Mouse (Mus musculus) neutrophil, adult 5-6 weeks (primary cell): ENCODE measurements around the gene Nrxn2. TPM values are rescaled to one million over a fixed set of nuclear protein-coding genes. Genes with fewer than 3 reads are reported as not detected.

Source experiments
- ATAC-seq: fragments of 151-379, 151-347 bp; 2 replicates; pipeline ENCODE4 v1.8.0; 2017; ENCODE audit warnings: mild to moderate bottlenecking, moderate TSS enrichment; ENCODE audit not compliant: insufficient number of reproducible peaks, poor library complexity, low FRiP score, severe bottlenecking; ENCODE audit errors: extremely low read depth
- total RNA-seq: library from RNA; stranded (forward); fragments of 200-1000 nt; gene quantifications from 2 replicates; pipeline ENCODE4 v1.2.3, GENCODE M21; 2017

The Nrxn2 gene
- total RNA-seq, 1 experiment from 2014 or later, result 0.70 TPM

DNA sequence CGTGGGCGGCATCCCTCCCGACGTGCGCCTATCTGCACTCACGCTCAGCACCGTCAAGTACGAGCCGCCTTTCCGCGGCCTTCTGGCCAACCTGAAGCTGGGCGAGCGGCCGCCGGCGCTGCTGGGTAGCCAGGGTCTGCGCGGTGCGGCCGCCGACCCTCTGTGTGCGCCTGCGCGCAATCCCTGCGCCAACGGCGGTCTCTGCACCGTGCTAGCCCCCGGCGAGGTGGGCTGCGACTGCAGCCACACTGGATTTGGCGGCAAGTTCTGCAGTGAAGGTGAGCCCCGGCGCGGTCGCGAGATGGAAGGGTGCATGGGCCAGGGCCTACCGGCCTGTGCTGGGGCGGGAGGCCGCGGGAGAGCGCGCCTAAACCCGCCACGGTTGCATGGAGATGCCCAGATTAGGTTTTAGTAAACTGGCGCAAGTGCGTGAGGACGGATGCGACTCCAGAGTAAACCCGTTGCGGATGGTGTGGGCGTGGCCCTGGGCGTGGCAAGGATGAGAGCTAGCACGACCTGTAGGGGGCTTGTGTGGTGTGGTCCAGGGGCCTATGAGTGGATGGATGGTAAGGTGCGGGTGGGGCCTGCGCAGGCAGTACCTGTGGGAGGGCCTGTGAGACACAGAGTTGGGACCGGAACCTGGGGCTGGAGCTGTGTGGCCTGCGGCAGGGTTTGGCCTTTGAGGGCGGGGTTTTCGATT lies 10.1 kb downstream of the Nrxn2 start:
- peak; percentile 11; the same call in 1 of the 2 replicates for ATAC-seq

DNA sequence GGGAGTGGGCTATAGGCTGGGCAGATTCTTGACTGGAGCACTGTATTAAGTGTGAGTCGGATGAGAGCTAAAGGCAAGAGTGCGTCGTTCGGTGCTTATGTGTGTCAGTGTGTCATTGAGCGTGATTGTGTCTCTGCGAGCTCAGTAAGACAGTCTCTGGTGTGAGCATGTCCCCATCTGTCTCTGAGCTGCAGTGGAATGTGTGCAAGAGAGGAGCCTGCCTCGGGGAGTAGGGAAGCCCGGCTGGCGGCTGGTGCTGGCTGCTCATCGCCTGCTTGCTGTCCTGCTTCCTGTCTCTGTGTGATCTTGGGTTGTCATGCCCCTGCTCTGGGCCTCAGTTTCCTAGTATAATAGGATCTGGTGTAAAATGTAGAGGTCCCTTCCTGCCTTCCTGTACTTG lies 24.5 kb downstream of the Nrxn2 start:
- ATAC-seq, result no peak

DNA sequence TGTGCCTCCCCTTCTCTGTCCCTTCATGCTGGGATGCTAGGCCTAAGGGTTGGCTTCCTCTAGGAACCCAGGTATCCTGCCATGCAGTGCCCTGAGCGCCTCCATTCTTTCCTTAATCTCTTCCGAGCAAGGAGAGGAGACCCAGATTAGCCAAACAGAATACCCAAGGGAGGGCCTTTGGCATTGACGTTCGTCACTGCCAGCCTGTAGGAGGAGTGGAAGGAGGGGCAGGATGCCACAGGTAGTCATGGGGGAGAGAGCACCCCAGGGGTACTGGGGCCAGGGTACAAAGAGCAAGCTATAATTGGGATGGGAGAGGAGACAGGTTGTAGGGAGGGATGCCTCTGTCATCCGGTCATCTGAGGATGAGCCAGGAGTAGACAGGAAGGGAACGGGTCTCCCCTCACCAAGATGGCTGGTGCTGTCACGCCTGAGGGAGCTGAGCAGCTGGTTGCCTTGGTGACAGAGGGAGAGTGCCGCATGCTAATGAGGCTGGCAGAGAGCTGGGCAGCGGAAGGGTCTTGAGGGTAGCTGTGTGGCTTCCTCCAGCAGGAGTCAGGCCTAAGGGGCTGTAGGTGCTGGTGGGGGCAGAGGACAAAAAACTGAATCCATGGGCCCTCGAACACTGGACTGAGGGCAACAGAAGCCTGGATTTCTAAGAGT lies 27.4 kb downstream of the Nrxn2 start:
- no peak for ATAC-seq

DNA sequence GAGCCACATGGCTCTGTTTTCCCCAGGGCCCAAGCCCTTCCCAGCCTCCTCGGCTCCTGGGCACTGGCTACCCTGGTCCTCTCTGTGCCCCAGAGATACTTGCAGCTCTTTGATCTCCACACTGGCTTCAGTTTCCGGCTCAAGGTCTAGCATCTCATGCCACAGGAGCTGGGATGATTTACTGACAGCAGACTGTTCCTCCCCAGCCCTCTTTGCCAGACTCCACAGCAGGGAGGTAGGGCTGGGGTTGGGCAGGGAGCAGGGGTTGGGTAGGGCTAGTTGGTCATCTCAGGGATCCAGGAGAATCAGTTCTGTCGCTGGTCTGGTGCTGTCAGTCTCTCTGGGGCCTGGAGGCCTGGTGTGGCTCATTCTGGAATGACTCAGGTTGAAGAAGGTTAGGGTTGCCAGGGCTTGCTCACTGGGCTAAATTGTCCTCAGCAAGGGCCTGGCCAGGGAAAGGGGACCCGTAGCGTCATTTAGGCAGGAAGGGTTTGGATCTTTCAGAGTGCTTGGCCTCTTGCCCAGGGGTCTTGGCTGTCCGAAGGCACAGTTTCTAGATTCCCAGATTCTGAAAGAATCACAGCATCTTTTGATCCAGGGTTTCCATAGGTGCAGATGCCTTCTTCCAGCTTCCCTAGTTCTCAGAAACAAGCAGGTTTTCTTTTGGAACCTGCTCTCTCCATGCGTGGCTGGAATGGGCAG lies 28.4 kb downstream of the Nrxn2 start:
- ATAC-seq, result no peak

DNA sequence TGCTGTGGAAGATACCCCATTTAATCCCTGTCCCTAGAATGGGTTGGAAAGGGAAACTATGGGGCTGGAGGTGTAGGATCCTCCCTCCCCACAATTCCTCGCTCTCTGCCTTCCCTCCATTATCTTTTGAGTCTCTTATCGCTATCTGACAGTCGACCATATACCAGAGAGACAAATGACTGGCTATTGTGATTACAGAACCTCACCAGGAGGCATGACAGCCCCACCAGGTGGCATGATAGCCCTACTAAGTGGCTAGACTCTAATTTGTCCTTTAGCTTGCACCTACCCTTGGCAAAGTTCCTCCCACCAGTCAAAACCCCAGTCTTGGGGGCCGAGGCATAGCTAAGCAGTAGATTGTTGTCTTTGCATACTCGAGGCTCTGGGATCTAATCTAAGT lies 30.2 kb downstream of the Nrxn2 start:
- no peak for ATAC-seq

DNA sequence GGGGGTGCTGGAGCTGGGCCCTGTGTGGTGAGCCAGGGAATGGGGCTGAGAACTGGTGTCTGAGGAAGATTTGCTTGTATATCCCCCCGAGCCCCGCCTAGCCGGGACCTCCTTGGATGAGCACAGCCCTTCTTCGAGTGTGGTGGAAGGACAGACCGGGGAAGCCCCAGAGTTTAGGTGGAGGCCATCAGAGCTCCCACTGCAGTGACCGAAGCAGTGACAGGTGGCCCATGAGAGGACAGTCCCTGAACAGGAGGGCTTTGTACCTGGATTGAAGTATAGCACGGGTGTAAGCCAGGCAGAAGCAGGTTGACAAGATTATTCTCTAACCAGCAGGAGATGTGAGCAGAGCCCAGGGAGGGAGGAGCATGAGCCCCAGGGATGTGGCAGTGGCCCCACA lies 31.3 kb downstream of the Nrxn2 start:
- no peak for ATAC-seq

DNA sequence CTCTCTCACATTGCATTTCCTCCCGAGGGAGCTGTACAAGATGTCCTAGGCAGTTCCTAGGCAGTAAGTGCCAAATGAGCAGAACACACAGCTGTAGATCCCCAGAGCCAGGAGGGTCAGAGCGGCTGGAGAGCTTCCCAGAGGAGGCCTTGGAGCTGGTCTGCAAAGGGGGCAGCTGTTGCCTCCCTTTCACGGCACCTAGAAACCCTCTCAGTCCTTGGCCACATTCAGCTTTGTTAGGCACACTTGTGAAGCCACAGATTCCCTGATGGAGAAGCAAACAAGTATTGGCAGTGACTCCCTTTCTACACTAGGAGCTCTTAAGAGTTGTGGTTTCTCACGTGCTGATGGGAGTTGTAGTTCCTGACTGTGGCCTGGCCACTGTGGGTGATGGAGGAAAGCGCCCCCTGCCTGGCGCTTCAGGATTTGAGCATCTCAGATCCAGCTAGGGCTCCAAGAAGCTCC lies 33.5 kb downstream of the Nrxn2 start:
- ATAC-seq, result peak; percentile 63

DNA sequence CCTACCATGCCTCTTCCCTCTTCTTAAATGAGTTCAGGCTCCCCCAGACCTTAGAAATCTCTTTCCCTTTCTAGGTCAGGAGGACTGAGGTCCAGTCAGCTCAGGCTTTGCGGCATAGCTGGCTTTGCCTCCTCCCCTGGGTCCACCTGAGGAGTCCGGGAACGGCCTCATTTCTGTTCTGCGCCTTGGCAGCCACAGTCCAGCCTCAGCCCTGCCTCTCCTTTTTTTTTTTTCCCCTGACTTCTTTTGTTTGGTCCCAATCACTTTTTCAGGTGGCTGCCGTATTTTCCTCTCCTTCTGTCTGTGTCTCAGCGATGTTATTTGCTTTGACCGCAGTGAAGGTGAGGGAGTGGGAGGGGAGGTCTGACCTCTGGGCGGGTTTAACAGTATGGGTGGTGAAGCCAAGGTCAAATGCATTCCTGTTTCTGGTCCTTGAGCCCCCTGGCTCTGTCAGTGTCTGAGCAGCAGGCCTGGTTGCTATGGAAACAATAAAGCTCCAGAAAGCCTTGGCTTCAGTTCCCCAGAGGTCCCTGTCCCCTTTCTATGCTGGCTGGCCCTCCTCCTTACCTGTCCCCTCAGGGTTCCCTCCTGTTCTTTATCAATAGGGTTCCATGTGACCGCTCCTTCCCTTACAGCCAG lies 34.3 kb downstream of the Nrxn2 start:
- ATAC-seq, result no peak

DNA sequence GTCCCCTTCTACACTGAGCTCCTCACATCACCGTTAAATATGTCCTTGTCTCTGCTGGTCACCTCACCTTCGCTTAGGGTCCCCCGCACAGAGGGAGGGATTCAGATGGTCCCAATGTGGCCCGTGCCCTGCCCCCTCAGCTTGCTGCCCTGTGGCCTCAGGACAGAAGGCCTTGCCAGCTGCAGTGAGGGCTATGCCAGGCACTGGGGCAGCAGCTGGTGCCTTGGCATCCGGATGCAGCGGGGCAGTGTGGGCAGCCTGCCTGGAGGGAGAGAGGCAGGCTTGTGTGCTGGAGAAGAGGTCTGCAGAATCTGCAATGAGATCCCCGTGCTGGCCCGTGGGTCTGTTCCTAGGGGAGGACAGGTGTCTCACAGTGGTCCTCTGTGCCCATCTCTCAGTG lies 34.8 kb downstream of the Nrxn2 start:
- no peak for ATAC-seq

DNA sequence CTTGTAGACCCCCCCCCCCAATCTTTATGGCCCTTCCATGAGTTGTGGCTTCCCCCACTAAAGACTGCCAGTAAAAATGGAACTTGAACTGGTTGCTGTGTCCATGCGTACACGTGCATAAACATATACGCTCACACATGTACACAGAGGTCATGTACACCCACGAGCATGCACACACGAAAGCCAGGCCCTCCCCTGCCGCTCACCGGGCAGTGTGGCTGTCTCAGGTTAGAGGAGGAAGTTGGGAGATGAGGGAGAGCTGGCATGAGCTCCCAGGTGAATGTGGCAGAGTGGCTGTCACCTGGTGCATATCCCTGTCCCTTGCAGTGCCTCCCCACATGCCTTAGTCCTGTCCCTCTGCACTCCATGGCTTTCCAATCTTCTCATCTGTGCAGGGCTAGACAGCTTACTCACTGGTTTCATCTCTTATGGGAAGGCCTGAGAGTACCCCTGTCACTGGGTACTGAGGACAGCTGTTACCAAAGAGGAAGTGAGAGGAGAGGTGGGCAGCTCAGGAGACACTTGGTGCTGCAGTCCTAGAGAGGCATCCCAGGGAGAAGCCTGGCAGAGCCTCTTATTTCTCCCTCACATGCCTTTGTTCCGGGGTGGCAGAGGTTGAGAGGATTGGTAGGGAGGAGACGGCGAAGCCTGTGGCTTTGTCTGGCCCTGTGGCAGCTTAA lies 35.6 kb downstream of the Nrxn2 start:
- no peak for ATAC-seq

DNA sequence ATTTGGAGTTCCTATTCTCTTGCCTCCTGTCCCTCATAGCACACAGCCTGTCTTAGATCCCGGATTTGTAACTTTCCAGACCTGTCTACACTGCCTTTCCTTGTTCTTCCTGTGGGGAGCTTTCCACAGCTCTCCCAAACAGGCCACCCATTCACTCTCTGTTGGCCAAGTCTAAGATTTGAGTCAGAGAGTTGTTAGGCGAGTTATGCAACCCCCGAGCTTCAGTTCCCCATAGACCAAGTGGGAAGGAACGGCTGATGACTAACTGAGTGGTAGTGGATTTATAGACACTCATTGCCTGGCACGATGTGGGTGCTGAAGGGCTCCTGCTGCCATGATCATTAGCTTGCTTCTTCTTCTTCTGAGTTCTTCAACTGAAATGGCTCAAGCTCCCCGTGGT lies 41.0 kb downstream of the Nrxn2 start:
- no peak for ATAC-seq

DNA sequence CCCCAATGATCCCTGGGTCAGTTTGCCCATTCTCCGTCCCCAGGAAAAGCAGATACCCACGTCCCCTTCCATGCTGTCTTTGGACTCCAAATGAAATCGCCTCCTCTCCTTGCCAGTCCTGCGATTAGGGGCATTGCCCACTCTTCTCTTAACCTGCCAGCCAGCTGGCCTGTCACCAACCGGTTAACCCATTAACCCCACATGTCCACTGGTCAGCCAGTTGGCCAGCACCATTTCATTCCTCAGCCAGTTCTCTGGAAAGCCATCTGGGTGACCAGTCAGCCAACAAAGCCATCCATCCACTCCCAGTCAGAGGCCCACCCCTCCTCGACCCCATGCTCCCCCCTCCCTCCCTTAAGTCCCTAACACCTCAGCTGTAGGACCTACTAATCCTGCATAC lies 44.3 kb downstream of the Nrxn2 start:
- ATAC-seq, result no peak

DNA sequence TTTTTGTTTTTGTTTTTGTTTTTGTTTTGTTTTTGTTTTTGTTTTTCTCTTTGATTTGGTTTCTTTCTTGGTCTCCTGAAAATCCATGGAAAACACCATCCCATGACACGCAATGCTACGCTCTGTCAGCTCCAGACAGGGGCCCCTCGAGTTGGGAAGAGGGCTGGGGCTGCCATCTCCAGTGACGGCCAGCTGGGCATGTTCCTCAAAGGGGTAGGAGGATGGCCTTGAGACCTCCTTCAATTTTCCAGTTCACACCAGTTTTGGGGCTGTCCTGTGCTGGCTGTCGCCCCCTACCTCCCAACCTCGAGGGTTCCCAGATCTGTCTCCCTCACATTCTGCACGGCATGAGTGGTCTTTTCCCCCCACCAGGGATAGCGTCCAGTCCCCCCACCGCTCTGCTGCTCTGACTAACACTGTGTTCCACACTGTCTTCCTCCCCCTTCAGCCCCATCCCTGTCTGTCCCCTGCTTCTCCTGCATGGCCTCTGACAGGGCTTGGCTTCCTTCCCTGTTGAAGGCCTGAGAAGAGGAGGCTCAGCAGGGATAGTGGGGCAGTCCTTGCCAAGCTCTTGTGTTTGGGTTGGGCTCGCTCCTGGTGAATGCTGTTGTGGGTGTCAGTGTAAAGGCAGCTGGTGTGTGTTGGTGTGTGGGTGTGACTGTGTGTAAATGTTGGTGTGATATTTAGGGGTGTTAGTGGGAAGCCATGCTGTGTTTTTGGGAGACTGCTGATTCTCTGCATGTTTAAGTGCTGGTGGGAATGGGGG lies 46.0 kb downstream of the Nrxn2 start:
- ATAC-seq, result no peak

DNA sequence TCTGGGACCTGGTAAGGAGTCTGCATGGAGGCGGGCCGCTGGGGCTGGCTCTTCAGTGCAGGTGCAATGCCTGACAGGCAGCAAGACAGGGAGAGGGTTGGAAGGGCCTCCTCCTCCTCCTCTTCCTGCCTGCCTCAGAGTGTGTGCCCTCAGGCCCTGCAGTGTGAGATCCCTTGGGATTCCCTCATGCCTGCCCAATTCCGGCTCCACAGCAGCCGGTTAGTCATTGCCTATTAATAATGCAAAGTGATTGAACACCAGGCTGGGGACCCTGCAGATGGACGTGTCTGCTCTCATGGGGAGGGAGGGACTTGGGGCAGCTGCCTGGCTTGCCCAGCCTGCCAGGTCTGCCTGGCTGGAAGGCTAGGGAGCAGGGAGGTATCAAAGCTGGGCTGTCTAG lies 46.6 kb downstream of the Nrxn2 start:
- ATAC-seq, result no peak

DNA sequence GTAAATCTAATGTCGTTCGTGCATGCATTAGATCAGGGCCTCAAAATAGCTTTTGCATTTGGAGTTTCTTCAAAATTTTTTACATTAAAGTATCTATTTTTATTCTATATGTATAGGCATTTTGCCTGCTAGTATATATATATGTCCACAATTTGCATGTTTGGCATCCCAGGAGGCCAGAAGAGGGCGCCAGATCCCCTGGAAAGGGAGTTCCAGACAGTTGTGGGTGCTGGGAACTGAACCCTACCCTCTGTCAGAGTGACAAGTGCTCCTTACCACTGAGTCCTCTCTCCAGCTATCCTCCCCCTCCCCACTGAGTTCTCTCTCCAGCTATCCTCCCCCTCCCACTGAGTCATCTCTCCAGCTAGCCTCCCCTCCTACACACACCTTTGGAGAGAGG lies 48.4 kb downstream of the Nrxn2 start:
- ATAC-seq, result no peak

DNA sequence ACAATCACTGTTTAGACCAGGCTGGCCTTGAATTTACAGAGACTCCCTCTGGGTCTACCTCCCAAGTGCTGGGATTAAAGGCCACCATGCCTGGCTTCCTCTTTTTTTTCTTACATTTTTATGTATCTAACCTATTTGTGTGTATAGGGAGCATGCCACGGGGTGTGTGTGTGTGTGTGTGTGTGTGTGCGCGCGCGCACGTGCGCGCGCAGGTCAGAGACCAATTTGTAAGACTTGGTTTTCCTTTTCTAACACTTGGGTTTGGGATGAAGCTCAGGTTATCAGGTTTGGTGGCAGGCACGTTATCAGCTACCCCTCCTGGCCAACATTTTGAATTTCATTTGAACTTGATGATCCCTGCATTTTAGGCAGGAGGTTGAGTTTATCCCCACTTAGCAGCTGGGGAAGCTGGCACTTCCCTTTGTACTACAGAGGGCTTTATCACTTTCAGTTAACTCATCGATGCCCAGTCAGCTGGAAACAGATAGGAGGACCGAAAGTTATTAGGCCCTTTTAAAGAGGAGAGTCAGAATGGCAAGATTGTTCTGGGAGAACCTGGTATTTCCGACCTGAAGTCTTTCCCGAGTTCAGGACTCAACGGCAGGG lies 48.9 kb downstream of the Nrxn2 start:
- no peak for ATAC-seq

DNA sequence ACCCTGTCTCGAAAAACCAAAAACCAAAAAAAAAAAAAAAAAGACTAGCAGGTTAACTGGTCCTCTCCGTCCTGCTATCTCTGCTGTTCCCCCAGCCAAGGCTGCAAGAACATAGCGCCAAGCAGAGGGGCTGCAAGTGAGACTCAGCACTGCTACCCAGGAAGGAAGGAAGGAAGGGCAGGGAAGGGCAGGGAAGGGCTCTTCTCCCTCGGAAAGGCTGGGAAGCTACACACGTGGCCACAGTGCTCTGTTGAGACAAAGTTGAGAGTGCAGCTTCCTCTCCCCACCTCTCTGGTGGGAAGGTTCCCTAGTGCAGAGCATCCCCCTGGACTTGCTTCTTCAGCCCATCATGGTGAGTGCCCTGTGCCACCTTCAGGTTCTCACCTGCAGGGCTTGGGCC lies 53.1 kb downstream of the Nrxn2 start:
- no peak for ATAC-seq

DNA sequence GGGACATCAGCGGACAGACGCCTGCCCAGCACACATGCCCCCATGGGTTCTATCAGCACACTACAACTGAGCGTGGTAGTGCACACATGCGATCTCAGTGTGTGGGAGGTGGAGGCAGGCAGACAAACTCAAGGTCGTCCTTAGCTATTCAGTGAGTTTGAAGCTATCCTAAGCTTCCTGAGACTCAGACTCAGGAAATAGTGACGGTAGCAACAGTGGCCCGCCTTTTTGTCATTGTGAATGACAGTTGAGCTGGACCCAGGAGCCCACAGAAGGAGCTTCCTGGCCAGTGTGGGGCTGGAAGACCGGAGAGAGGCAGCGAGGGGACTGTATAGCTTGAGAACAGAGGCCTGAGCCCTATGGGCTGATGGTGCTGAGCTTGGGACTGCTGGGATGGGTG lies 54.3 kb downstream of the Nrxn2 start:
- ATAC-seq, result no peak
